Mouse (Mus musculus): ENCODE data around the gene Slco6d1. TPM values are rescaled to one million over a fixed set of nuclear protein-coding genes. Genes with fewer than 3 reads are reported as not detected.
"Not testable (repeated sequence)": the region's sequence is repeated elsewhere in the genome, so short reads cannot be mapped to it uniquely, and the experiment has no call there.

Gene Slco6d1
- not detected in 2 replicates for total RNA-seq (2015)
- total RNA-seq (2017): not detected in 2 replicates

DNA sequence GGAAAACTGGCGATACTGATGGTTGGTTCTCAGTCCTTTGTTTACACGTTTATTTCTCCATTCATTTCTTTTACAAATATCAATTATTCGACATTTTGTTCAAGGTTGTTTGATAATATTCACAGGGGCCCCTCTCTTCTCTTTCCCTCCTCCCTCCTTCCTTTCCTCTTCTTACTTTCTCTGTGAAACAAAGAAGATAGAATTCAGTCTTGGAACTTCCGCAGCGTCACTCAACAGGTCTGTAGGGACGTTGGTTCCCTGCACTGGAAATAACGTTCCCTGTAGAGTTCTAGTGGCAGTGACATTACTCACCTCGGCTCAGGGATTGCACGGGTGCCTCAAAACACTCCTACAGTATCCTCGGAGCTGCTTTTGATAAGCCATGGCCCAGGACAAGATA is at the start of gene Slco6d1:
Slco6d1 (plus strand) TSS at position 301 of the 400 bp plus-strand sequence.
- no peak for ATAC-seq (replicated peaks; ENCODE audit: poor library complexity)

DNA sequence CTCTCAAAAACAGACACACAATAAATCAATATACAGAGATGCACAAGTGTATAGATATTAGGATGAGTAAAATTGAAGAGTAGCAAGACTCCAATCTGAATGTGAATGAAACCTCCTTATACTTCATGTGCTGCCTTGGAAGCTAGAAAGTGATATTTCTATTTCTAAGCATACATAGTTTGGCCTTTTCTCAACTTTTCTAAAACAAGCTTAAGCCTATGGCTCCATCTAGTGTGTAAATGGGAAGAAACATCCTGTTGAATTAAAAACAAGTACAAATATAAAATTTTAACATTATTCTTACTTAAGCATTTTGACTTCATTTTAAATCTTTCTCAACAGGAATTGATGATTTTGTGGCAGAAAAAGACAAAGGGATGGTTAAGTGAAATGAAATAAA is 28.9 kb upstream of the Slco6d1 start:
- ATAC-seq (replicated peaks; ENCODE audit: poor library complexity): no peak

DNA sequence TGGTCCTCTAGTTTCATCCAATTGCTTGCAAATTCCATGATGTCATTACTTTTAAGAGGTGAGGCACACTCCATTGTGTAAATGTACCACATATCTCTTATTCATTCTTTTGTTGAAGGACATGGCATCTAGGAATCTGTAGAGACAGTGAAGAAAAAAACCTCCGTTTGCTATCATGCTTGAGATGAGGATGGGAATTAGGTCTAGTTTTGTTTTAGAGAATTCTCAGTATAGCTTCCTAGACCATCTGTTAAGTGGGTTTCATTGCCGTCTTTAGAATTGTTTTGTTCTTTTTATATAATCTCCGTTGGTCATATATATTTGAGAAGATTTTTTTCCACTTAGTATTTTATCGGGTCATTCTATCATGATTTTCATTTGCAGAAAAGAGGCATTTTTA is 27.0 kb downstream of the Slco6d1 start:
- no peak for ATAC-seq (replicated peaks; ENCODE audit: poor library complexity)

DNA sequence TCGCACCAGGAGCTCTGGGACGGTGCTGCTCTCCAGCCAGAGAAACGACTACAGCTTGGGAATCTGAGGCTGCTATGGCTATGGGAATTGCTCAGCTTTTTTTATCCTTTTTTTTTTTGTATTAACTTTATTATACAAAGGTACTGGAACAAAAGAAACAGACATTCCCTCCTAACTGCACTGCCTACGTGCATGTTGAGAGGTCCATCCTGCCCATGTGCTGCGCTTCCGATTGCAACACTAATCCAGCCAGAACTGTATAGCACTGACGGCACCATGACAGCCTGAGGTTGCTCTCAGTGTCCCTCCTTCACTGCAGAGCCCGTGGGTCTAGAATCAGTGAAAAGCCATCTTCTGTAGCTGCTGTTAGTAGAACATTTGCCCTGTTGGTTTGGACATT is 38.3 kb downstream of the Slco6d1 start:
- ATAC-seq (replicated peaks; ENCODE audit: poor library complexity): peak; percentile 83

DNA sequence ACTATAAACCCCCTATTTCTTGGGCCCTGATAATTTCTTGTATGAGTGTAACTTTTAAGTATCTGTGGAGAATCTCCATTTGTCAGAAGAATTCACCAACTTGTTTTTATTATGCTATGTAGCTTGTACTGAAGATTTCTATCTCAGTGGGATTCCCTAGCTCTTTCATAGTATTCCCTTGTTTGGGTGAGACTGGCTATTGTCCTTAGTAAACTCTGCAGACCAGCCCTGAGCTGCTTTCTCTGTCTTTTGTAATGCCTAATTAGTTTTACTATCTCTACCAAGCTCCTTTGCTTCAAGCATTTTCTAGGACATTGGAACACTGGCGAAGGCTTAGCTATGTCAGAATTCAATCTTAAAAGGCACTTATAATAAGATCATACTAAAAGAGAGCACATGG is 55.5 kb downstream of the Slco6d1 start:
- ATAC-seq (replicated peaks; ENCODE audit: poor library complexity): not testable (repeated sequence)

DNA sequence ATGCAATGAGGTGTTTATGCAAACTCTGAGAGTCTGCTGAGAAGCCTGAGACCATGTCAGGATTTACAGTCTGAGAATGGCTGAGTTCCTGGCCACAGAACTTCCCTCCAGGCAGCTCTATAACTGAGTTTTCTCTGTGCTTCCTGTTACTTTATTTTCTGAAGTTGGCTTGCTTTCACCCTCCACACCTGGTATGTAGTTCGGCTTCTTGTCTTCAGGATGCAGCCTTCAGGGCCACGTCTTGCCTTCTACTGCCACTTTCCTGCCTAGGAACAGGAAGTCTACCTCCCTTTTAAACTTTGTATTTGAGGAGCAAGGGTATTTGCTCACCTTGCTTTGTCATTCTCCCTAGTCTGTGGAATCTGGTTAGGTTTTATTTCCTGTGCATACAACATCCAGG is 58.3 kb downstream of the Slco6d1 start:
- no peak for ATAC-seq (replicated peaks; ENCODE audit: poor library complexity)

DNA sequence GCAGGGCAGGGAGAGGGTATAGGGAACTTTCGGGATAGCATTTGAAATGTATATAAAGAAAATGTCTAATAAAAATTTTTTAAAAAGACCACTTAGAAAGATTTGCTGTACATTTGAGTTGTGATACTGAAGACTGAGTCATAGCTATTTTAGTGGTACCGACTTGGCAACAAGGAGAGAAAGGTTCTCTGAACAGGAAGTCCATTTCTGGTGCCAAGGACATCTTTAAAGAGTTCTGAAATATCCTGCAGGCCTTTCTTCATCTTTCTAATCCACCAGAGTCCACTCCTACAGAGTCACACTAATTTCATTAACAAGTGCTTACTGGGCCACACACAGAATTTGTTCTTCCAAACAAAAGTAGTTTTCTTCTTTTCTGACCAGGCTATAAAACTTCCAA is 85.1 kb downstream of the Slco6d1 start:
- no peak for ATAC-seq (replicated peaks; ENCODE audit: poor library complexity)

DNA sequence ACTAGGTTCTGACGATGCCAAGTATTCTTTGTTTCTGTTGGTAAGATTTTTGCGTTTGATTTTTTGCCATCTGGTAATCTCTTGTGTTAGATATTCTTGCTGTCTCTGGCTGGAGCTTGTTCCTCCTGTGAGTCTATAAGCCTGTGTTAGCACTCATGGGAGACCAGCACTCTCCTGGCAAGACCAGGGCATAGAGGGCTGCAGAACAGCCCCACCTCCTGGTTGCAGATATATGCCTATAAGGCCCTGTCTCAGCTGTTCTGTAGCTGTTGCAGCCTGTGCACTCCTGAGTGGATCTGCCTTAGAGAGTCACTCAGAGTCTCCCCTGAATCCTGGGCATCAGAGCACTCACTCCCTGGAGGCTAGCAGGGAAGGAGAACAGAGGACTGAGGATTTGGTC is 102.1 kb downstream of the Slco6d1 start:
- no peak for ATAC-seq (replicated peaks; ENCODE audit: poor library complexity)

DNA sequence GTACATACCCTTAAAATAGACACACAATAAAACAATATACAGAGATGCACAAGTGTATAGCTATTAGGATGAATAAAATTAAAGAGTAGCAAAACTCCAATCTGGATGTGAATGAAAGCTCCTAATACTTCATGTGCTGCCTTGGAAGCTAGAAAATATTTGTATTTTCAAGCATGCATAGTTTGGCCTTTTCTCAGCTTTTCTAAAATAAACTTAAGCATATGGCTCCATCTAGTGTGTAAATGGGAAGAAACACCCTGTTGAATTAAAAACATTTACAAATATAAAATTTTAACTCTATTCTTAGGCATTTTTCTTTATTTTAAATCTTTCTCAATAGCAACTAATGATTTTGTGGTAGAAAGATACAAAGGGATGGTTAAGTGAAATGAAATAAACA is 102.6 kb downstream of the Slco6d1 start:
- 0 out of 2 replicates have a peak, but pooled peaks have one; percentile 37 for ATAC-seq (replicated peaks; ENCODE audit: poor library complexity)

DNA sequence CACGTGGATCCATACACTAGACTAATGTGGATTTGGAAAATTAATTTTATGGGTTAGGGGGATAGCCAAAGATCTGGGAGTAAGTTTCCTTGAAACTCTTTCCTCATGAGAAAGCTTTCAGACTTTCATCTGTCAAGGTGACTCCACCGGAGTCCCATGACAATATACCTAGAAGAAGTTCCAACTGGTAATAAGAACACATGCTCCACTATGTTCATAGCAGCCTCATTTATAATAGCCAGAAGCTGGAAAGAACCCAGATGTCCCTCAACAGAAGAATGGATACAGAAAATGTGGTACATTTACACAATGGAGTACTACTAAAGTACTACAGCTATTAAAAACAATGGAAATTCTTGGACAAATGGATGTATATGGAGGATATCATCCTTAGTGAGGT is 107.4 kb downstream of the Slco6d1 start:
- ATAC-seq (replicated peaks; ENCODE audit: poor library complexity): not testable (repeated sequence)

DNA sequence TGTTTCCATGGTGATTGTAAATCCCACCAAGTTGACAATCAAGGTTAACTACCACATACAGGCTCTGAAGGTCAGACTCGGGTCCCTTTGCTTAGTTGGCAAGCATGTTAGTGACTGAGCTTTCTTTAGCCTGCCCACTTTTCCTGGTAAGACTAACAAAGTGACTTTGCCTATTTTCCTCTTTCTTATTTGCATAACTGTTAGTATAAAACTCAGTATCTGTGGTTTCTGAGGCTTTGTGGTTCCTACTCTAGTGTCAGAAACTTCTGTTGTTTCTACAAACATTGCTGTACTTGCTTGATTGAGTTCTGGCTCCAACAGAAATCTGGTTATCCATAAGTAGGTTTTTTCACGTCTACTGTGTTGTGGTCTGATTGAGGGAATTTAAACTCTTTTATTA is 124.4 kb downstream of the Slco6d1 start:
- ATAC-seq (replicated peaks; ENCODE audit: poor library complexity): peak; percentile 98

DNA sequence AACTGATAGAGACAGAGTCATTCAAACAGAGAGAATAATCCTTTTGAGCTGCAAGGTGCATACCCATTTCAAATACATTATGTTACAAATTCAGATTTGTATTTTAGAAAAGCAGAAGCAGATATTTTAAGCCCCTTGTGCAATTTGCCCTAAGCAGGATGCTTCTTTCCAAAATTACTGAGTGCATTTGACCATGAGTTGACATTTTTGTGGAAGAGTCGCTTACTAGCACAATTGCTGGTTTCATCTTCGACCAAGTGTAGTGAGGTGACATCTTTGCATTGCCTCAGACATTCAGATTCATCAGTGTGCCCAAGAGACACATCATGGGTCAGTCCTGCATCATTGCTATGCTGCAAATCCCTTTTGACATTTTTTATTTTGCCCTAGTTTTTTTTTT is 133.5 kb downstream of the Slco6d1 start:
- ATAC-seq (replicated peaks; ENCODE audit: poor library complexity): peak; percentile 94

DNA sequence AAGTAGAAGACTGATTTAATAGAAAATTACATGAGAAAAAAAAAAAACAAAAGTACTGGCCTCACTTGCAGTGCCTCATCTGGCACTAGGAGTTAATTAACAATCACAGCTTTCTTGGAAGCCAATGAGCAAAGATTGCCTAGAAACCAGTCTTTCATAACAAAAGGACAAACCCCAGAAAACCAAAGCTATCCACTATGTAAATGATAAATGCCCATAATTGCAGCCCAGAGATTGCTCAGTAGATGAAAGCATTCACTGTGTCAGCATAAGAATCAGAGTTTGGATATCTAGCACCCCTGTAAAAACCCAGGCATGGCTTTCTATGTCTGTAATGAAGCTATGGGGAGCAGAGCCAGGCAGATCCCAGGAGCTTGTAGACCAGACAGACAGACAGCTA is 144.8 kb downstream of the Slco6d1 start:
- no peak for ATAC-seq (replicated peaks; ENCODE audit: poor library complexity)

Data from megakaryocyte progenitor cell, adult 5-6 weeks (primary cell).